Mouse (Mus musculus) spleen, embryonic (tissue): Measurements from ENCODE around the gene Bicral.
"Not testable (repeated sequence)": the region's sequence is repeated elsewhere in the genome, so short reads cannot be mapped to it uniquely, and the experiment has no call there.

Experiments
- CTCF ChIA-PET: fragments of 350-600 bp; sonication (Branson Sonifier 250); formaldehyde crosslinking; loops from one replicate; lab custom pipeline; 2022; lab: Charles Lee

Gene Bicral

DNA sequence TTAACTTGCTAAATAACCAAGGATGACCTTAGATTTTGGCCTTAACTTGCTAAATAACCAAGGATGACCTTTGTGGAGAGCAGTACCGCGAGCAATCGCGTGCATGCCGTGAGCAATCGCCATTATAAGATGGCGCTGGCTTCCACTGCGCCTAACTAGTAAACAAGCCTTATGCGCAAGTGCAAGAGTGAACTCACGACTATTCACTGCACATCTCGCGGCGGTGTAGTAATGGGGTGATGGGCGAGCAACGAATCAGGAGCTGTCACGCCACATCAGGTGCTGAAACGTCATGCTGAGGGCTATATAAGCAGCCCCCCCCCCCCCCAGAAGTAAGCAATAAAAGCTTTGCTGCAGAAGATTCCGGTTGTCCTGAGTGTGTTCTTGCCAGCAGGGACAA lies 11.7 kb downstream of the Bicral start:
- CTCF ChIA-PET: not testable (repeated sequence)

GRCm38 (mm10) chr17:46845262-46845661 lies 13.0 kb downstream of the Bicral start:
- CTCF ChIA-PET: no interaction called here

- CTCF ChIA-PET: no interaction called here
Measured at GRCm38 (mm10) chr17:46844811-46845210, 13.5 kb downstream of the Bicral start.

DNA sequence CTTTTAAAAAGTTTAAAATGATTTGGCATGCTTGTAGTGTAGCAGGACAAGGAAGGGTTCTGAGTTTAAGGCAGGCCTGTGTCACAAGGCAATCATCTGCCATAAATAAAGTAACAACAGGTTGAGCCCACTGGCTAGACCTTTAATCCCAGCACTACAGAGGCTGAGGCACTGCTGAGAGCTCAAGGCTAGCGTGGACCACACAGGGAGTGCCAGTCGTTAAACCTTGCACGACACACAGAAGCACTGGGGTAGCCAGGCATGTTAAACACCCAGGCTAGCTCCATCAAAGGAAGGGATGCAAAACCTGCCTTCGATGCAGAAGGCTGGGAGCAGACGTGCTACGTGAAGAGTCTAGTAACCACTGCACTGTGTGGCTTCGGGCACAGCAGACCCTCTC lies 14.6 kb downstream of the Bicral start:
- CTCF ChIA-PET: no interaction called here

DNA sequence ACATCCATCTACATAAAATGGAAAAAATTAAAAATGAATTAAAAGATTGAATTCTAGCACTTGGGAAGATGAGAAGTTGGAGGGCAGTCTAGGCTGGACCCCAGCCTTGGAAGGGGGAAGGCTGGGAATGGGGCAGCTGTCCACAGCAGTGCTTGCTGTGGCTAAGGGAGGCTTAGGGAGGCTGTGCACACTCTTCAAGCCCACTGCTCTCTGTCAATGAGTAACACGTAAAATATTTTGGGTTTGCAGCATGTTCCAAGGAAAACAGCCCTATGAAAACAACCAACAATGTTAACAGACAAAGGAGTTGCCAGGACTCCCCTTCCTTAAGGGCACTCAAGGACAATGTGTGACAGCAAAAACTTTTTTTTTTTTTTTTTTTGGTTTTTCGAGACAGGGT lies 15.3 kb downstream of the Bicral start:
- CTCF ChIA-PET: no interaction called here

DNA sequence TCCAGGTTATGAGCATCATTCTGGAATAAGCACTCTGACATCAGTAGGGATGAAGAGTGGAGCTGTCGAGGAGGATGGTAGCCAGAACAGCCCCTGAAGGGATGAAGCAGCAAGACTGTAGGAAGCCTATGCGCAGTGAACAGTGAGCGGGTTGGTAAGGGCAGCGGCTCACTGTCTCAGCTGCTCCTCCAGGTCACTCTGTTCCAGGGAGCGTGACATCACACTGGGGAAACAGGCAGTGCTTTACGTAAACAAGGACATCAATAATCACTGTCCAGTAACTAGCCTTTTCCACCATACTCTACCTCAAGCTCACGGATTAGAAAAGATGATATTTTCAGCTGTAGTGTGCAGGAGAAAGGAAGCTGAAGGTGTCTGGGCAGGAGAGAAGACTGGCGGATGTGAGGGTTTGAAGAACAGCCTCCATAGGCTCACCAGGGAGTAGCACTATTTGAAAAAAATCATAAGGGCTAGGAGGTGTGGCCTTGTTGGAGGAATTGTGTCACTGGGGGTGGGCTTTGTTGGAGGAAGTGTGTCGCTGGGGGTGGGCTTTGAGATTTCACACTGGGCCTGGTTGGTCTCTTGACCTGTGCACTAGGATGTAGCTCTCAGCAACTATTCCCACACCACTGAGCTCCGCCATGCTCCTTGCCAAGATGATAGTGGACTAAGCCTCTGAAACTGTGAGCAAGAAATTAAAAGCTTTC lies 17.8 kb downstream of the Bicral start:
- CTCF ChIA-PET: no interaction called here

- CTCF ChIA-PET: interaction anchor here (0.7 kb wide), 1 partner anchor 13 kb away, joined by 4 read pairs; no protein-coding TSS in a partner anchor
Measured at GRCm38 (mm10) chr17:46838396-46838920, 19.8 kb downstream of the Bicral start.

- CTCF ChIA-PET: no interaction called here
Measured at GRCm38 (mm10) chr17:46837897-46838296, 20.4 kb downstream of the Bicral start.

- CTCF ChIA-PET: no interaction called here
Measured at GRCm38 (mm10) chr17:46835093-46835715, 23.1 kb downstream of the Bicral start.

DNA sequence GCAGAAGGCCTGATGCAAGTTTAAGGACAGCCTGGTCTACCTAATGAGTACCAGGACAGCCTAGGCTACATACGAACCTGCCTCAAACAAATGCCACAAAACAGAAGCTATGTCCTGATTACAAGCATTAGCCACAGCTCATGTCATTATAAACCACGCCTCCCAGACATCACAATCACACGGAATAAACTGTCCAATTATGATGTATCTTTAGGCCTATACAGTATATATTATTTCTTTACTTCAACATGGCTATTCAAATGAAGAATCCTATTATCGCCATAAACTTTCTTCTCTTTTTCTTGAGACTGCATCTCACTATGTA lies 25.3 kb downstream of the Bicral start:
- CTCF ChIA-PET: interaction anchor here (0.5 kb wide), 1 partner anchor 29 kb away, joined by 4 read pairs; no protein-coding TSS in a partner anchor

GRCm38 (mm10) chr17:46832101-46832980 lies 25.9 kb downstream of the Bicral start:
- CTCF ChIA-PET: interaction anchor here (0.5 kb wide), 1 partner anchor 28 kb away, joined by 4 read pairs; no protein-coding TSS in a partner anchor

DNA sequence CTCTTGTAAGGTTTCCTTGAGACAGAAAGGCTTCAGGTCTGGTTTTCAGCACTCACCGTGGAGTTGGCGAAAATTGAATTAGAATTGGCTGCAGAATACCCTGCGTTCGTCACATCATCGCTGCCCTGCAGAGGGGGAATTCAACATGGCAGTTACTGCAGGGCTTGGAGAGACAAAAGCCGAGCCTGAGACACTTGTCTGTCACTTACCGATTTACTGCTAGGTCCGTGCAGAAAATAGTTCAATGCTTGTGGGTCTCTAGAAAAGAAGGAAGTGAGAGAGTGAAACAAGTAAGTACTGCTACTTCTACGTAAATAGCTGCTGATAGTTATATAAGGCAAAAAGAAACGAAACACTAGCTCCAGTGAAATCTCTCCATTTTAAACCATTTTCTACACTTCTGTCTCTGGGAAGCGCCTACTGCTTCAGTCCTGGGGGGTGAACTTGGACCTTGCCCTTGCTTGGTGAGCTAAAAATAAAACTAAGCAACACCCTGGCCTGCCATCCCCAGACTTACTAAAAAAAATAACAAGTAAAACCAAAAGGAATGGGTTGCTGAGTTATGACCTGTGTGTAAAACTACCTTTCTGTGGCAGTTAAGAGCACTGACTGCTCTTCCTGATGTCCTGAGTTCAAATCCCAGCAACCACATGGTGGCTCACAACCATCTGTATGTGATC lies 28.3 kb downstream of the Bicral start:
- CTCF ChIA-PET: no interaction called here

DNA sequence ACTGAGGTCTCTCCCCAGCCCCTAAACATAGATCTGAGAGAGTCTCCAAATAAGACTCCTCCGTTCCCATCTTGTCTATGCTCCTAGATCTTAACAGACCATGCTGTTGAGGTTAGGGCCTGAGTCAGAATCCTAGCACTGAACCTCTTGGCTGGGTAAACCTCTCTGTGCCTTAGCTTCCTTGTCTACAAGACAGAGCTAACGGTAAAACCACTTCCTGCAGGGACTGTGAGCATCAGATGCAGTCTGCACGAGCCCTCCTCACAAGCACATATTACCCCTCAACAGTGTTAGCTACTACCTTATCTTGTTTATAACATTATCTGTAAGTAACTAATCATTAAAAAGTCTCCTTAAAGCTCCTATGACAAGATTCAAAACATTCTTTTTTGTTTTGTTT lies 29.3 kb downstream of the Bicral start:
- CTCF ChIA-PET: no interaction called here

DNA sequence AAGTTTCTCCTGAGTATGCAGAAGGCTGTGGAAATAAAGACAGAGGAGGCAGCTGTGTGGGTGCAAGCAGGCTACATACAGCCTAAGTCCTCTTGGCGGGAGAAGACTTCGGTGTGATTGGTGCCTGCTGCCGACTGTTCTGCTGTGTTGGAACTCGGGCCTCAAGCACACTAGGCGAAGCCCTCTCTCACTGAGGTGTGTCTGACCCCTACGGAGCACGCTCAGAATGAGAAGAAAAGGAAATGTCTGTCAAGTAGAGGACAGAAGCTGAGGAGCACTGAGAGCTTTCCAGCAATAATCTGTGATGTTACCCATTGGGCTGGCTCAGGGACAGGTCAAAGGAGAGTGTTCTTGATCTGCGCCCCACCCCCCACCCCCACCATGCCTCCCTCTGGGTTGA lies 35.2 kb downstream of the Bicral start:
- CTCF ChIA-PET: no interaction called here

GRCm38 (mm10) chr17:46820628-46821027 lies 37.7 kb downstream of the Bicral start:
- CTCF ChIA-PET: no interaction called here

DNA sequence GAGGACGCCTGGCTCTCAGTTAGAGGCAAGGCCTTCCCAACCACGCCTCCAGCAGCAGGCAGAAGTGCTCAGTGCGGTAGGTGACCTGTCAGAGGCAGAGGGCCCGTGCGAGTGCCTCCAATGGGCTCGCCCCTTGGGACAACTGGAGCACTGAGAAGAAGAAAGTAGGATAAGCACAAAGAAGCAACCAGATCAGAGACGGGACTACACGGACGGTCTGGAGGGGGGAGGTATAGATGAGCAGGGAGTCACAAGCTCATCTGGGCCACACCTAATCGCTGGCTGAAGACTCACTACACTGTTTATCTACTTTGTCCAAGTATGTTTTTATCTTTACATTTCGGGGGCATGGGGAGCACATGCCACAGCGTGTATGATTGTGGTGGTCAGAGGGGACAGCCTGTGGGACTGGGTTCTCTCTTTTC lies 40.5 kb downstream of the Bicral start:
- CTCF ChIA-PET: no interaction called here

DNA sequence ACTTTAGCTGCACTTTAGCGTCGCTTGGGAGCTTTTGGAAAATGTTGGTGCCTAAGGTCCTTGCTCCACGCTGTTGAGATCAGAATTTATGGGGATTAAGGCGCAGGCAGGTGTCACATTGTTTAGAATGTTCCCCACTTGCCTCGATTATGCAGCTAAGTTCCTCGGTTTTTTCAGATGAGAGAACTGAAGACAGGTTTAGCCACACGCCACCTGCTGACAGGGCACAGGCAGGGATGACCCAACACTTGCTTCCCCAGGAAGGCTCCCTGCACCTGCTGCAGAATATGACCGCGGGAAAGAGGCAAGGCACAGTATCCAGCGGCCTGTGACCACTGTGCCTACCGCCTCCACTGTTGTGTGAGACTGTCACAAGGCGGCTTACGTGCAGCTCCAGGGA lies 42.0 kb downstream of the Bicral start:
- CTCF ChIA-PET: no interaction called here

GRCm38 (mm10) chr17:46814497-46814896 lies 43.8 kb downstream of the Bicral start:
- CTCF ChIA-PET: interaction anchor here (0.6 to 0.9 kb wide), 3 partner anchors 23 to 213 kb away, joined by 3 to 6 read pairs (median 4); no protein-coding TSS in a partner anchor

DNA sequence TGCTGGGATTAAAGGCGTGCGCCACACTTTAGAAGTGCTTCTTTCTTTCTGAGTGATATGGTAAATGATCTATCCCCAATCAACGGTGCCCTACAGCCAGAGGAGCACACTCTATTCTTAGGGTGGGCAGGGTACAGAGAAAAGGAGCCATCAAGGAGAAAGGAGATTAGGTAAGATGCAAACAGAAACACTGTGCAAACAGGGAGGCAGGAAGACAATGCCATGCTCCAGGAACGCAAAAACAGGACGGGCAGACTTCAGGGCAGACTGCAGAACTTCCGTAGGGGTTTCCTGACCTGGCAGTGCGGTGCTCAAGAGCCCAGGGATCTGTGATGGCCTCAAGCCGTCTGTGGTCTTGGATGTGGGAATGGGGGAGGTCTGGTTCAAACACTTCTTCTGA lies 44.6 kb downstream of the Bicral start:
- CTCF ChIA-PET: no interaction called here

DNA sequence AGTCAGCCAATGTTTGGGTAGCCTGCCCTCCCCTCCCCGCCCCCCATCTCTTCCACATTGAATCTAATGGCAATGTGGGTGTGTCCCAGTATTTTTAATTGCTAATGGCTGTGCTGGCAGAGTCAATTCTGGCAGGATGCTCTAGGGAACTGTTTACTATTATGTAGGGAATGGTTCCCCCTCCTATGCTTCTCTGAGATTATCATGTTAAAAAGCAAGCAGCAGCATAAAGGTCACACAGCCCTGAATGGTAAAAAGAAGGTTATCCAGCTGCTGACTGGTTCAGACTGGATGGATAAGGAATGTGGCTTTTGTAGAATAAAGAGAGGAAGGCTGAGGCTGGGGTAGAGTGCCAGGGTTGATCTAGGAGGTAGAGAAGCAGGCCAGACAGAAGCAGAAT lies 45.8 kb downstream of the Bicral start:
- CTCF ChIA-PET: interaction anchor here (0.7 kb wide), 1 partner anchor 81 kb away, joined by 4 read pairs; no protein-coding TSS in a partner anchor

DNA sequence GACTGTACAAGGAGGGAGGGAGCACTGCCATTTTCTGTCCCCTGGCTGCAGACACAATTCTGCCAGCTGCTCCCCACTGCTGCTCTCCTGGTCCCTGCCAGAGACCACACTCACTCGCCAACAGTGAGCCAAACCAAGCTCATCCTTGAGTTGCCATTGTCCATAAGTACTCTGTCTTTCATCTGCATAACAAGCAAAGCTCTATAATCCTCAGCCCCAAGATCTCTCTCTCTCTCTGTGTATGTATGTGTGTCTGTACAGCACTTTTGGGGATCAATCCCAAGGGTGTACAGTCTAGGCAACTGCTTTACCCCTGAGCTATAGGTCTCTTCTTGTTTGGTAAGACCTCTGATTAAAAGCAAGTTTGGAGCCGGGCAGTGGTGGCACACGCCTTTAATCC lies 47.6 kb downstream of the Bicral start:
- CTCF ChIA-PET: interaction anchor here (0.8 kb wide), 1 partner anchor 43 kb away, joined by 5 read pairs; no protein-coding TSS in a partner anchor
